Mouse (Mus musculus): Measurements from ENCODE around the gene Ccnc. TPM values are rescaled to one million over a fixed set of nuclear protein-coding genes. Genes with fewer than 3 reads are reported as not detected.
A peak's percentile ranks its signal among the peaks of the same experiment; 100 is the strongest.

The Ccnc gene
- total RNA-seq, 2 experiments from 2014 or later = 38.1 to 40.6 TPM

DNA sequence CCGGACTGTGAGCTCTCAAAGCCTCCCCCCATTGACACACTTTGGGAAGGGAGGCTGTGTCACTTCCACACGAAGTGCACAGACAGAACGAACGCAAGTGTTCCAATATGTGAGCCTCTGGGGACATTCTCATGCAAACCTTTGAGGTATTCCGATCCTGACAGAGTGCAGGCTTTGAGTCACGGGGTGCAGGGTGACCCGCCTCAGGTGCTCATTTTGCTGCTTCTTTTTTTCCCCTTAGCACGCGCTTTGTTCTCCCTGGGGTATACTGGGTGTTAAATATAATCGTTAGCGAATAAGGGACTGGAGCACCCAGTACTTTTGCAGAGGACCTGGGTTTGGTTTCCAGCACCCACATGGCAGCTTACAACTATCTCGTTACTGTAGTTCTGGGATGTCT lies 58.8 kb downstream of the Ccnc start:
- intact Hi-C loops (cut with DNase I) = no loop called here

DNA sequence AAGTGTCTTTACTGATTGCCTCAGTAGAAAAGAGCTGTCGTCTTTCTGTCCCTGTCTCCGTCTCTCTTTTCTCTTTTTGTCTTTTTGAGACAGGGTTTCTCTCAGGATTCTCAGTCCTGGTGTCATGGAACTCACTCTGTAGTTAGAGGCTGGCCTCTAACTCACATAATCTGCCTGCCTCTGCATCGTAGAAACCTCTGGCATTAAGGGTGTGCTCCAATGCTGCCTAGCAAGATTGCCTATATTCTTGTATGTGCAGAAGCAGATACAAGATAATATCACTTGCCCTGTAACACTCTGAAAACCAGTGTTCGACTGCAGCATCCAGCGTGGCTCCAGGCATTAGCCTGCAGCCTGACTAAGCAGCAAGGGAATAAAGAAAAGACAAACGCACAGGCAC lies 61.4 kb downstream of the Ccnc start:
- intact Hi-C loops (cut with DNase I) = no loop called here
- DNase-seq (ENCODE audit: low spot score in 2 of 2) = no peak

More for the DNA sequence above, 58.8 kb downstream of the Ccnc start:
- no peak for DNase-seq (ENCODE audit: low spot score in 2 of 2)

DNA sequence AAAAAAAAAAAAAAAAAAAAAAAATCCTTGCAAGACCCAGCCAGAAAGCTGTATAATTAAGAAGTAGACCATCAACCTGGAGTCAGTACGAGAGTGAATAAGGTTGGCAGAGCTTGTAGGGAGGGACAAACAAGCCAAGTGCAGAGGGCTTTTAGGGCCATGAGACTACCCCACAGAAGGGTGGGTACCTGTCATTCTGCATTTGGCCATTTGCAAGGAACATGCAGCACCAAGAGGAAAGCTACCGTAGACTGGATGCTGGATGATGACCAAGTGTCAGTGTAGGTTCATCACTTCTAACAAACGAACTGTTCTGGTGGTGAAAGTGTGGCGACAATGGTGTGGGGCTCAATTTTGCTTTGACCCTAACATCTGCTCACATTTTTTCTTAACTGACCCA lies 62.3 kb downstream of the Ccnc start:
- DNase-seq (ENCODE audit: low spot score in 2 of 2) = no peak
- intact Hi-C loops (cut with DNase I) = no loop called here

DNA sequence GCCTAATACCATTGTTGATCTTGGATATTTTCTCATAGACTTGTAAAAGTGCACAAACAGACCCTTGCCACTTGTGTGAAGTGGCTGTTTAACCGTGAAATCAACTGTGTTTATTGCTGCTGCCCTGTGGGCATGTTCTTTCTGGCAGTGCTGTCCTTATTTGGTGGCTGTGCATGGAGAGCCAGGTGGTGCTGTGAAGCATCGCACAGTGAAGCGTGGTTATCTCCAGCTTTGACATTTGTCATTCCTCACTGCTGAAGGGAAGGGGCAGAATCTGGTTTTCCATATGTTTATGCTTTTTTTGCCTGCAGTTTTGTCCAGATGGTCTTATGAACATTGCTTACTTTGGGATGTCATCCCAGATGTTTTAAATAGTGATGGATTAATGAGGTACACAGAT lies 66.1 kb downstream of the Ccnc start:
- DNase-seq (ENCODE audit: low spot score in 2 of 2) = peak in 1 of 2 experiments; percentile 9
- intact Hi-C loops (cut with DNase I) = no loop called here

DNA sequence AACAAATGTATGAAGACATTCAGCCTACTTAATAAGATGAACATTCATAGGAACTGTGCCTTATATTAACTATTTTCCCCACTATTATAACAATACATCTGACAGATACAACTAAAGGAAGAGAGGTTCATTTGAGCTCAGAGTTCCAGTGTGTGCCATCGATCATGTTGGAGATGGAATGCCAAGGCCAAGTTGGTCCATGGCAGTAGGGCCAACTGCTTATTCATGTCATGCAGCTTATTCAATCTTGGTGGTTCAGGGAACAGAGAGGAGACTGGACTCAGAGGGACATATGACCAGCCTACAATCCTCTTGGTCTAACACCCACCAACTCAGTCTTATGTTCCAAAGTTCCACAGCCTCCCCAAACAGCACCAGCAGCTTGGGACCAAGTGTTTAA lies 73.5 kb downstream of the Ccnc start:
- intact Hi-C loops (cut with DNase I) = no loop called here
- DNase-seq (ENCODE audit: low spot score in 2 of 2) = no peak

DNA sequence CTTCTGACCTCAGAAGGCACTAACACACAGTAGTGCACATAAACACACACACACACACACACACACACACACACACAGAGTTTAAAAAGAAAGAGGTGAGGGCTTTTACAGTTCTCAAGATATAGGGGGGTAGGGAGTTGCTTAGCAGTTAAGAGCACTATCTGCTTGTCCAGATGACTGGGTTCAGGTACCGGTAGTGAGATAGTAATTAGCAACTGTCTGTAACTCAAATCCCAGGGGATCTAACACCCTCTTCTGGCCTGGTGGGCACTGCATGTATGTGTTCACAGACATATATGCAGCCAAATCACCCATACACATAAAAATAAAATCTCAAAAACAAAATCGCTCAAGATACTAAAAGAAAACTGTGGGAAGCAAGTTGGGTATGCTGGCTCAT lies 74.1 kb downstream of the Ccnc start:
- no peak for DNase-seq (ENCODE audit: low spot score in 2 of 2)
- intact Hi-C loops (cut with DNase I) = no loop called here

DNA sequence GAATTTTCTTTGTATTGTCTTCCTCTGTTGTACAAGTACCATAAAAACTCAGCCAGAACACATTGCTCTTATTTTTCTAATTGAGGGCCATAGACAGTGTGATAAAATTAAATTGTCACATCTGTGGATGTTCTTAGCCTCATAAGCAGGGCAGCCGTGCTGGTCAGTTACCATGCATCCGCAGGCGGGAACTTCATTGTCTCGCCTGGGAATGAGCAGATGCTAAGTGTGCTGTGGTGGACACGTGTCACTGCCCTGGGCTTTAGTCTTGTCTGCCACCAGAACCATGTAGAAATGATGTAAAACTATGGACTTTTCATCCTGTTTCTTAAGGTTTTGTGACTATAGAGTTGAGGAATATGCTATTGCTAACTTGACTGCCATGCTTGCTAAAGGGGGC lies 79.7 kb downstream of the Ccnc start:
- DNase-seq (ENCODE audit: low spot score in 2 of 2) = no peak
- intact Hi-C loops (cut with DNase I) = no loop called here

Other genes starting within 250 kb of the Ccnc start
- not detected for gene Prdm13, start 41.7 kb upstream of the Ccnc start, total RNA-seq (2021)
- gene Usp45, start 39.5 kb downstream of the Ccnc start, total RNA-seq (2021) = 10 to 100 TPM; 49.8 to 50.9 TPM
- 10 to 100 TPM; 21.0 to 21.3 TPM for gene Tstd3, start 39.5 kb downstream of the Ccnc start, total RNA-seq (2021)
- 100 to 1,000 TPM; 158 to 190 TPM for gene Pnisr, start 119.9 kb downstream of the Ccnc start, total RNA-seq (2021)
- 10 to 100 TPM; 10.4 to 13.3 TPM for gene Coq3, start 152.0 kb downstream of the Ccnc start, total RNA-seq (2021)
- 10 to 100 TPM; 71.4 to 74.6 TPM for gene Faxc, start 203.6 kb downstream of the Ccnc start, total RNA-seq (2021)

All from left cerebral cortex, postnatal 25 days (tissue).